Mouse (Mus musculus): ENCODE measurements around the gene Glyr1.

Glyr1 gene

GRCm38 (mm10) chr16:5049774-5050234, at the start of gene Glyr1, which contains the start of gene Ubn1:
Gene Glyr1 (minus strand): TSS chr16:5049863.
Gene Ubn1 (plus strand): TSS chr16:5050057.
- DNase-seq, result peak; percentile 98

- DNase-seq, result no peak
These were observed 46.8 kb upstream of the Glyr1 start for GRCm38 (mm10) chr16:5096504-5096903.

- no peak for DNase-seq
These were observed 43.6 kb upstream of the Glyr1 start for GRCm38 (mm10) chr16:5093285-5093684.

GRCm38 (mm10) chr16:5089021-5089420, 39.4 kb upstream of the Glyr1 start:
- no peak for DNase-seq

- no peak for DNase-seq
These were observed 36.5 kb upstream of the Glyr1 start for GRCm38 (mm10) chr16:5086179-5086578.

- DNase-seq, result no peak
These were observed 35.5 kb upstream of the Glyr1 start for GRCm38 (mm10) chr16:5085196-5085595.

- no peak for DNase-seq
These were observed 24.7 kb upstream of the Glyr1 start for GRCm38 (mm10) chr16:5074341-5074740.

- DNase-seq, result no peak
These were observed 22.3 kb upstream of the Glyr1 start for GRCm38 (mm10) chr16:5071974-5072373.

GRCm38 (mm10) chr16:5070321-5070720, 20.7 kb upstream of the Glyr1 start:
- DNase-seq, result no peak

GRCm38 (mm10) chr16:5063472-5063871, 13.8 kb upstream of the Glyr1 start:
- no peak for DNase-seq

GRCm38 (mm10) chr16:5058114-5058513, 8.5 kb upstream of the Glyr1 start:
- DNase-seq, result no peak

GRCm38 (mm10) chr16:5050251-5051110, 818 bp upstream of the Glyr1 start:
- peak; percentile 72 for DNase-seq

GRCm38 (mm10) chr16:5049182-5049773, 385 bp downstream of the Glyr1 start:
- no peak for DNase-seq

- DNase-seq, result no peak
These were observed 4.3 kb downstream of the Glyr1 start for GRCm38 (mm10) chr16:5045322-5045721.

- DNase-seq, result no peak
These were observed 12.9 kb downstream of the Glyr1 start for GRCm38 (mm10) chr16:5036649-5037234.

GRCm38 (mm10) chr16:5035591-5035990, 14.1 kb downstream of the Glyr1 start:
- no peak for DNase-seq

GRCm38 (mm10) chr16:5029847-5030246, 19.8 kb downstream of the Glyr1 start:
- DNase-seq, result no peak

GRCm38 (mm10) chr16:5024021-5024420, 25.6 kb downstream of the Glyr1 start:
- no peak for DNase-seq

GRCm38 (mm10) chr16:5014578-5014977, 35.1 kb downstream of the Glyr1 start:
- no peak for DNase-seq

GRCm38 (mm10) chr16:5013054-5013838, 36.4 kb downstream of the Glyr1 start, which contains the start of gene Rogdi:
Gene Rogdi (minus strand): TSS chr16:5013553.
- DNase-seq, result peak; percentile 98

GRCm38 (mm10) chr16:5012036-5013005, 37.3 kb downstream of the Glyr1 start:
- no peak for DNase-seq

- DNase-seq, result no peak
These were observed 38.4 kb downstream of the Glyr1 start for GRCm38 (mm10) chr16:5011285-5011684.
